Mouse (Mus musculus) stomach, embryonic 15.5 days (tissue): ENCODE results near the gene Ktn1. TPM values are rescaled to one million over a fixed set of nuclear protein-coding genes. Genes with fewer than 3 reads are reported as not detected.

Experiments used
- ATAC-seq: fragments of 200-750 bp; cut with Nextera tagmentation; 2 replicates; pipeline ENCODE4 v1.8.0; 2017; ENCODE audit warnings: low read depth, moderate number of reproducible peaks, moderate TSS enrichment; ENCODE audit not compliant: insufficient read depth, low FRiP score
- H3K27ac ChIP-seq: fragments of 300-500 bp; sonication (generic); 2 replicates; pipeline ENCODE4 v1.5.1; 2015; ENCODE audit warnings: mild to moderate bottlenecking, inconsistent platforms
- H3K27me3 ChIP-seq: fragments of 300-500 bp; sonication (generic); replicated peaks from 2 replicates; pipeline ENCODE4 v1.6.1; 2015; ENCODE audit warnings: inconsistent platforms
- H3K36me3 ChIP-seq: fragments of 300-500 bp; sonication (generic); 2 replicates; pipeline ENCODE4 v1.6.1; 2015; ENCODE audit warnings: inconsistent platforms
- H3K4me1 ChIP-seq: fragments of 300-500 bp; sonication (generic); 2 replicates; pipeline ENCODE4 v1.6.1; 2015; ENCODE audit warnings: inconsistent platforms
- H3K4me2 ChIP-seq: fragments of 300-500 bp; sonication (generic); 2 replicates; pipeline ENCODE4 v1.6.1; 2015; ENCODE audit warnings: mild to moderate bottlenecking, inconsistent platforms
- H3K4me3 ChIP-seq: fragments of 300-500 bp; sonication (generic); replicated peaks from 2 replicates; pipeline ENCODE4 v1.5.1; 2015; ENCODE audit warnings: inconsistent platforms
- H3K9ac ChIP-seq: fragments of 300-500 bp; sonication (generic); 2 replicates; pipeline ENCODE4 v1.6.1; 2015; ENCODE audit warnings: inconsistent platforms
- H3K9me3 ChIP-seq: fragments of 300-500 bp; sonication (generic); 2 replicates; pipeline ENCODE4 v1.6.1; 2016; ENCODE audit warnings: inconsistent platforms
- WGBS: fragments of 180-500 bp; shearing (Covaris S2); methylation state at CpG from one replicate; pipeline ENCODE4 v1.1.7; 2015; 5-methylcytosine and 5-hydroxymethylcytosine counted together
- polyA plus RNA-seq: library from polyadenylated mRNA; unstranded; fragments of >200 nt; fragmentation: Nextera tagmentation; extraction: Ambion mirVana; gene quantifications from 2 replicates; pipeline ENCODE4 v1.2.1, GENCODE M21; 2015

Gene Ktn1
- polyA plus RNA-seq, 1 experiment from 2014 or later = 53.7 TPM

- Histone ChIP-seq H3K4me2 (no peak overlapping the region), H3K4me1 (no peaks in the 10 kb centered on the region), H3K4me3 (no peak overlapping the region), H3K36me3 (peaks cover 30% of the 10 kb centered on the region), H3K9ac (no peak overlapping the region), H3K27ac (no peak overlapping the region), H3K27me3 (no peaks in the 10 kb centered on the region), H3K9me3 (no peaks in the 10 kb centered on the region)
- WGBS = 85% methylated on average over 8 of the region's 8 CpGs
- ATAC-seq = no peak
Measured at GRCm38 (mm10) chr14:47736471-47736870, 88.2 kb downstream of the Ktn1 start.

GRCm38 (mm10) chr14:47740316-47740996 is 92.2 kb downstream of the Ktn1 start:
- ATAC-seq = no peak
- no peak overlapping the region for H3K4me3 ChIP-seq
- H3K4me1 ChIP-seq = no peaks in the 10 kb centered on the region
- H3K9me3 ChIP-seq = no peaks in the 10 kb centered on the region
- H3K27ac ChIP-seq = no peak overlapping the region
- 76% methylated on average over 5 of the region's 5 CpGs for WGBS
- H3K36me3 ChIP-seq = peaks cover 18% of the 10 kb centered on the region; the same call in 1 of the 2 replicates
- no peaks in the 10 kb centered on the region for H3K27me3 ChIP-seq
- H3K4me2 ChIP-seq = no peak overlapping the region
- H3K9ac ChIP-seq = no peak overlapping the region

DNA sequence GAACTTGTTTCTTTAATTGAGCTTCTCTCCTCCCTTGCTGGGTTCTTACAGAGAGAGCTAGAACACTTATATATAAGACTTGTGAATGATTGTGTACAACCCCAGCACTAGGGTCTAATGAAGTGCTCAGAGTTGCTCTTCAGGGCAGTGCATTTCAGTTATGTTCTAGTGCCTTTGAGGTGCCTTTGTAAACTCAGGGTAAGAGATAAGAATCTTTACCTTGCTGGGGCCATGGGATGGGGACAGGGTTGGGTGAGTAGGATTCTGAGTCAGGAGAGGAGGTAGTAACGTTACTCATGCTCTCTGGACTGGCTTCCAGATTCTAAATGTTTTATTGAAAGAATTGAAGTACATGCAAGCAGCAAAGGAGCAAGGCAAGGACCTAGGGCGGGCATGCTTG is 92.8 kb downstream of the Ktn1 start:
- peaks cover 13% of the 10 kb centered on the region; the same call in 1 of the 2 replicates for H3K36me3 ChIP-seq
- no peaks in the 10 kb centered on the region for H3K9me3 ChIP-seq
- H3K27ac ChIP-seq = no peak overlapping the region
- WGBS = 78% methylated on average over 2 of the region's 2 CpGs
- no peak overlapping the region for H3K4me2 ChIP-seq
- no peaks in the 10 kb centered on the region for H3K4me1 ChIP-seq
- no peak overlapping the region for H3K9ac ChIP-seq
- H3K27me3 ChIP-seq = no peaks in the 10 kb centered on the region
- H3K4me3 ChIP-seq = no peak overlapping the region
- ATAC-seq = no peak

GRCm38 (mm10) chr14:47742674-47743073 is 94.4 kb downstream of the Ktn1 start:
- WGBS = 89% methylated on average over 7 of the region's 7 CpGs
- H3K4me3 ChIP-seq = no peak overlapping the region
- H3K36me3 ChIP-seq = peaks cover 8% of the 10 kb centered on the region; the same call in 1 of the 2 replicates
- no peaks in the 10 kb centered on the region for H3K9me3 ChIP-seq
- H3K27me3 ChIP-seq = no peaks in the 10 kb centered on the region
- H3K9ac ChIP-seq = no peak overlapping the region
- no peak overlapping the region for H3K27ac ChIP-seq
- no peak for ATAC-seq
- no peaks in the 10 kb centered on the region for H3K4me1 ChIP-seq
- H3K4me2 ChIP-seq = no peak overlapping the region

DNA sequence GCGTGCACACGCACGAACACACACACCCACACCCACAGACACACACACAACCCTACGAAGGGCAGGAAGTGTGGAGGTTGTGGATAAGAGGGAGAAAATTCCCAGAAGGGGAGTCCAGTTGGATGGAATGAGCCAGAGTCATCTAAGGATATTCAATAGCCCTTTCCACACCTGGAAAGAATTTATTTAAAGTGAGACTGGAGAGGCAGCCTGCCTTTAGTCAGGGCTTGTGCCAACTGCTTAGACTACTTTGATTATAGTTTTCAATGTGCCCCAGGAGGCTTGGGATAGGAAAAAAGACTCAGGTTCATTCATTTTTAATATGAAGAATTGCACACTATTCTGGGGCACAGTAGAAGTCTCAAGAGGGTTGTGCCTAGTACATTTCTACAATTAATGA is 96.8 kb downstream of the Ktn1 start:
- no peak overlapping the region for H3K4me3 ChIP-seq
- no peak overlapping the region for H3K27ac ChIP-seq
- ATAC-seq = no peak
- no peaks in the 10 kb centered on the region for H3K27me3 ChIP-seq
- WGBS = 88% methylated on average over 4 of the region's 4 CpGs
- no peaks in the 10 kb centered on the region for H3K36me3 ChIP-seq
- H3K4me1 ChIP-seq = no peaks in the 10 kb centered on the region
- no peak overlapping the region for H3K9ac ChIP-seq
- H3K4me2 ChIP-seq = no peak overlapping the region
- no peaks in the 10 kb centered on the region for H3K9me3 ChIP-seq

DNA sequence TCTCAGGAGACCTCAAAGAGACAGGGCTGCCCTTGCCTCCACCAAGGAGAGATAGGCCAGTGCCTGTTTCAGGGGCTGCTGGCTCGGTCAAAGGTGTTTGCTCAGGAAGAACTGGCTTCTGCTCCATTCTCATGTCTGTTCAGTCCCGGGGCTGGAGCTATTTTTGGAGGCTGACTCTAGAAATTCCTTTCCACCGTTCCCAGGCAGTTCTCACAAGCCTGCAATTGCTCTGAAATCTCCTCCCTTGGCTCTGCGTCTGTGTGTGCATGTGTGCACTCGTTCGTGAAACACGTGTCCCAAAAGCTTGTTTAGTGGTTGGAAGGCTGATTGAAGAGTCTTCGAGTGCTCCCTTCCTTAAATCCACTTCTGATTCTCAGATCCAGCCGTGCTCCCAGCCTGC is 99.3 kb downstream of the Ktn1 start:
- 55% methylated on average over 9 of the region's 9 CpGs for WGBS
- H3K4me2 ChIP-seq = no peak overlapping the region
- H3K4me1 ChIP-seq = no peaks in the 10 kb centered on the region
- no peaks in the 10 kb centered on the region for H3K9me3 ChIP-seq
- H3K4me3 ChIP-seq = no peak overlapping the region
- no peaks in the 10 kb centered on the region for H3K36me3 ChIP-seq
- H3K9ac ChIP-seq = no peak overlapping the region
- H3K27ac ChIP-seq = peak overlapping the region; percentile 21; the same call in 1 of the 2 replicates
- H3K27me3 ChIP-seq = no peaks in the 10 kb centered on the region
- no peak for ATAC-seq

GRCm38 (mm10) chr14:47748714-47749113 is 100.5 kb downstream of the Ktn1 start:
- Histone ChIP-seq H3K4me3 (no peak overlapping the region), H3K9ac (no peak overlapping the region), H3K36me3 (no peaks in the 10 kb centered on the region), H3K4me1 (no peaks in the 10 kb centered on the region), H3K27me3 (no peaks in the 10 kb centered on the region), H3K4me2 (no peak overlapping the region), H3K27ac (no peak overlapping the region), H3K9me3 (no peaks in the 10 kb centered on the region)
- ATAC-seq = no peak
- 82% methylated on average over 3 of the region's 3 CpGs for WGBS

DNA sequence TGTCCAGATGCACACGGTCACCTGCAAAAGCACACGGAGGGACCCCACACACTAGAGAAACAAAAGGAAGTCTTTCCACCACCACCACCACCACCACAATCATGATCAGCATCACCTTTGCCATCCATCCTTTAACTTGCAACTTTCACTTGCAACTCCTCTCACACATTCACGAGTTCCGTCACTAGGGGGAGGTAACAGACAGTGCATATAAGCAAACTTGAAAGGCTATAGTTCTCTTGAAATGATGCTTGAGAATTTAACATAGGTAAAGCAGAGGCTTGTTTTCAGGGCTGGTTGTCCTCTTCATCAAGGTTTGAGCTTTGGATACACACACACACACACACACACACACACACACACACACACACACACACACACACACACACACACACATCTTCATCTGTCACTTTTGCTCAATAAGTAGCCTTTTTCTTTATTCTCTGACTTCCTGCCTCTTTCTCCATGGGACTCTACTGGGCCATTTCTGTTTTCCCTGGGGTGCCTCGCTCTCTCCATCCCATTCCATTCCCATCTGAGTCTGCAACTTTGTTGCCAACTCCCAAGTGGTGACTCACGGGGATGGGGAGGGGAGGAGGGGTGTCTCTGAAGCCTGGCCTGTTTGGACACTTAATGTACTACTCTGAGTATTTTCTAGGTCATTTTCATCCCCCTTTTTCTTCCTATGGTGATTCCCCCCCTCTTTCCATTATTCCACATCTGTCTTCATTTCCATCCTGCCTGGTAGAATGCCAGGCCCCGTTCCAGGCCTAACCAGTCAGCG is 103.4 kb downstream of the Ktn1 start:
- 48% methylated on average over 8 of the region's 8 CpGs for WGBS
- H3K4me3 ChIP-seq = no peak overlapping the region
- no peaks in the 10 kb centered on the region for H3K36me3 ChIP-seq
- ATAC-seq = no peak
- H3K4me2 ChIP-seq = no peak overlapping the region
- H3K4me1 ChIP-seq = no peaks in the 10 kb centered on the region
- H3K9ac ChIP-seq = no peak overlapping the region
- H3K27me3 ChIP-seq = no peaks in the 10 kb centered on the region
- H3K9me3 ChIP-seq = no peaks in the 10 kb centered on the region
- no peak overlapping the region for H3K27ac ChIP-seq

DNA sequence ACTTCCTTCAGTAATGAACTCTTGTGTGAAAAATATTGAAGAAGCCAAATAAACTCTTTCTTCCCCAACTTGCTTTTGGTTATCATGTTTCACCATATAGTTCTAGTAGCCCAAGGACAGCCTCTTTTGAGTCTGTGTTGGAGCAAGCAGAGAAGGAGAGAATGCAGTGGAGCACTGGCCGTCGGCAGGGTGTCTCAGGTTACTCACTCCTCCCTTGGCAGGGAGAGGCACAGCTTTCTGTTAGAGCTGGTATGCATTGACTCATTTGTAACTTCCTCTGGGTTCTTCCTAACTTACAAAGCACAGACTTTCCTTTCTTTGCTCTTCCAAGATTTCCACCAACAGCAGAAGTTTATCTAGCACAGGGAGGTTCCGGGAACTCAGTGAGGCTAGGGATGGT is 105.3 kb downstream of the Ktn1 start:
- ATAC-seq = no peak; the same call in 1 of the 2 replicates
- H3K4me3 ChIP-seq = no peak overlapping the region
- no peaks in the 10 kb centered on the region for H3K36me3 ChIP-seq
- no peak overlapping the region for H3K4me2 ChIP-seq
- H3K27ac ChIP-seq = no peak overlapping the region
- H3K9ac ChIP-seq = no peak overlapping the region
- no peaks in the 10 kb centered on the region for H3K4me1 ChIP-seq
- no peaks in the 10 kb centered on the region for H3K9me3 ChIP-seq
- WGBS = 33% methylated on average over 3 of the region's 3 CpGs
- no peaks in the 10 kb centered on the region for H3K27me3 ChIP-seq

- no peak overlapping the region for H3K9ac ChIP-seq
- no peaks in the 10 kb centered on the region for H3K27me3 ChIP-seq
- no peak overlapping the region for H3K4me3 ChIP-seq
- H3K9me3 ChIP-seq = no peaks in the 10 kb centered on the region
- H3K4me1 ChIP-seq = no peaks in the 10 kb centered on the region
- ATAC-seq = no peak
- no peak overlapping the region for H3K27ac ChIP-seq
- 67% methylated on average over 4 of the region's 4 CpGs for WGBS
- H3K4me2 ChIP-seq = no peak overlapping the region
- H3K36me3 ChIP-seq = no peaks in the 10 kb centered on the region
Measured at GRCm38 (mm10) chr14:47754253-47754897, 106.1 kb downstream of the Ktn1 start.

DNA sequence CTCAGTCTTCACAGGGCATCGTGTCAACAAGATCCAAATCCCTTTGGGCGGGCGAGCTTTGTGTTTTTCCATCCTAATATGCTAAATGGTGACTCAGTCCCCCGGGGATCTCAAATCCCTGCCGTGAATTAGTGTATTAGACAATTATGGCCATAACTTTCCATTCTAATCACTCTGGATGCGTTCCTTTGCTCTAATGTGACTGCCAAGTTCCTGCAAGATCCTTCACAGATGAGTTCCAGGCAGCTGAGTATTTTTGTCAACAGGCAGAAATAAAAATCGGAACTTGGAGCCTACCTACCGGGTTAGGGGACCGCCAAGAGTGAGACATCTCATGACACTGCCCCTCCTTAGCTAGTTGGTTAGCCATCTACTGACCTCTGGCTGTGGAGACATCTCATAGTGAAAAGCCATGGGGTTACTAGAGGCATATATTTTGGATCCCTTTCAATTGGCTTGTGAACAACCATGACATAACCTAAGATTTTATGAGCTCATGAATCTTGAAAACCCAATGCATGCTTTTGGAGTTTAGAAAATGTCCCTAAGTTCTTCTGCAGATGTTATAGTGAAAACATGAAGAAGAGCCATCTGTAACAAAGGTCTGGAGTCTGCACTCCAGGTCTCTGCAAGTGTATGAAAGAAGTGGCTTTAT is 108.3 kb downstream of the Ktn1 start:
- Histone ChIP-seq H3K9me3 (no peaks in the 10 kb centered on the region), H3K36me3 (no peaks in the 10 kb centered on the region), H3K27me3 (no peaks in the 10 kb centered on the region), H3K4me1 (no peaks in the 10 kb centered on the region), H3K4me2 (no peak overlapping the region), H3K27ac (no peak overlapping the region), H3K4me3 (no peak overlapping the region), H3K9ac (no peak overlapping the region)
- 71% methylated on average over 9 of the region's 9 CpGs for WGBS
- ATAC-seq = no peak

DNA sequence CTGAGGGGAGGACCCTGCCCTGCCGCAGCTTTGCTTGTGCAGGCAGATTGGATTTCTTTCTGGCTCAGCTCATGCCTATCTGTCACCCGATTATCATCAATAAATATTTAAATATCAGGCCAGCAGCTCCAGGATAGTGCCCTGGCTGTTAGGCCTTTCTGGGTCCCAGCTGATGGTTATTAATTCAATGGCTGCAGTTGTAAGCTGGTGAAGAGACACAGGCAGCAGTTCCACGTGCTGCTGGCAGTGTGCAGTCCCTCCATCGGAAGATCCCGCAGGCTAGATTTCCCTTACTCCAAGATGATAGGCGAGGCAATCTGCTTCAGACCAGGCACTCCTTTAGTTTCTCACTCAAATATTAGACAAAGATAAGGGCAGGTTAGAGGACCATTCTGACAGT is 116.9 kb downstream of the Ktn1 start:
- Histone ChIP-seq H3K4me1 (no peaks in the 10 kb centered on the region), H3K9me3 (no peaks in the 10 kb centered on the region), H3K27me3 (no peaks in the 10 kb centered on the region), H3K9ac (no peak overlapping the region), H3K27ac (no peak overlapping the region), H3K4me2 (no peak overlapping the region), H3K4me3 (no peak overlapping the region), H3K36me3 (no peaks in the 10 kb centered on the region)
- WGBS = 42% methylated on average over 6 of the region's 6 CpGs
- no peak for ATAC-seq
